Mouse (Mus musculus) bone marrow macrophage, adult 2 months (primary cell): ENCODE results near the gene Zer1.

Experiments used
- CTCF ChIP-seq: IDR thresholded peaks from 2 replicates; pipeline ENCODE4 v1.5.1; 2012; ENCODE audit warnings: low read depth, mild to moderate bottlenecking, low read length, moderate library complexity
- POLR2A ChIP-seq: IDR thresholded peaks from 2 replicates; pipeline ENCODE4 v1.6.1; 2012; ENCODE audit warnings: mild to moderate bottlenecking, low read depth, low read length, borderline replicate concordance

- no peak for TF ChIP-seq POLR2A
- no peak for TF ChIP-seq CTCF
These were observed 37.4 kb upstream of the Zer1 start for GRCm38 (mm10) chr2:30161809-30162208.
